Mouse (Mus musculus): Measurements from ENCODE around the gene Barhl2. TPM values are rescaled to one million over a fixed set of nuclear protein-coding genes. Genes with fewer than 3 reads are reported as not detected.
A peak's percentile ranks its signal among the peaks of the same experiment; 100 is the strongest.

The Barhl2 gene
- polyA plus RNA-seq, 1 experiment from 2014 or later = 10.3 TPM

DNA sequence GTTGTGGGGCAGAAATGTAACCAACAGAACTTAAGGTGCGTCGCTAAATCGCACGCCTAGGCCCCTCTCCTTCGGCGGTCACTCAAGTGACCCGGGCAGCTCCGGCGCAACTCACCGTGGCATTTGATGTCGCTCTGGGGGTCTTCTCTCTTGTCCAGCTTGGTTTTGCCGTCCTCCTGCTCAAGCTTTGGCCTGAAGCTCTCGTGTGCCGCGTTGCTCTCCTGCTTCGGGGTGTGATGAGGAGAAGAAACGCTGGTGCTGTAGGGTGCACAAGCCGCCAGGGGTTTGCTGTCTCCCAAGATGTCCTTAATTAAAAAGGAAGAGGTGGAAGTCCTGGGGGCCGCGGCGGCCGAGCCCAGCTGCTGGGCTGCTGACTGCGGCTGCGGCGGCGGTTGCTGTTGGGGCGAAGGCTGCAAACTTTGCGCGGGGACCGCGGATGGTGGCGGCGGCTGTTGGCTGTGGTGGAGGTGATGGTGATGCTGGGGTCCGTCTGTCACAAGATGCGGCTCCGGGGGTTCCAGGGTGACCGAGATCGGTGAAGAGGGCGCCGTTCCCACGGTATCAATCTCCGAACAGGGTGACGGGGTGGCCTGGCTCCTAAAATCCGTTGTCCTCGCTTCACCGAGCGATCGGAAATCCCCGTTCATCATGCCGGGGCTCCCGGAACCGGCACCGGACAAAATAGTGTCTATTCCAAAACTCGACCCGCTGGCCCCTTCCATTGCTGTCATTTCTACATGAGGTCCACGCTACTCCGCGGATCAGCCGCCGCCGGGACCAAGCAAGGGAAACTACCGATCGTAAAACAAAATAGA, 648 bp downstream of the Barhl2 start:
- WGBS = under 1% methylated on average over 63 of the region's 63 CpGs
- H3K9ac ChIP-seq (ENCODE audit: low read length) = peak overlapping the region; percentile 59

DNA sequence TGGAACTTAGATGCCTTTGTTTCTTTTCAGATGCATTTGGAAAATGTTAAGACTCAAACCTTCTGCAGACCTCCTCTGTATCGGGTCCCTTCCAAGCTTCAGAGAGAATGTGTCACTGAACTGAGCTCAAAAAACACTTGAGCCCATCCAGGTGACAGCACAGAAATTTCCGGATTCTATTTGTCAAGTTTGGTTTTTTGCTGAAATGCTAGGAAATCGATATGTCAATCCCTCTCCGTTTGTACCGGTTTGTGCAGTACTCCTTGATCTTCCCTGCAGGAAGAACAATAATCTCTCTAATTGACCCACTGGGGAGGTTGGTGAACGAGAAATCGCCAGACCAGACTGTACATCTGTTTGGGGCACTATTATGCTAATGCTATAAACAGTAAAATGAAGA, 2.0 kb downstream of the Barhl2 start:
- Histone ChIP-seq H3K9ac (ENCODE audit: low read length) (peak overlapping the region; percentile 58), H3K4me1 (ENCODE audit: control insufficient read depth, insufficient read depth, low read length) (peaks cover 13% of the 10 kb centered on the region), H3K36me3 (ENCODE audit: control insufficient read depth, insufficient read depth, low read length) (no peaks in the 10 kb centered on the region), H3K4me2 (peak overlapping the region; percentile 49), H3K27me3 (ENCODE audit: control insufficient read depth, insufficient read depth, low read length) (peaks cover 82% of the 10 kb centered on the region), H3K4me3 (ENCODE audit: low read depth, low read length) (peak overlapping the region; percentile 39), H3K27ac (ENCODE audit: low read depth, low read length) (0 out of 2 replicates have a peak overlapping the region, but pooled peaks have one; percentile 41), H3K9me3 (ENCODE audit: control insufficient read depth, low read length) (no peaks in the 10 kb centered on the region)
- DNase-seq (ENCODE audit: low spot score, missing footprints) = peak; percentile 93
- WGBS = 1% methylated on average over 7 of the region's 7 CpGs
- ATAC-seq (ENCODE audit: low FRiP score) = no peak

More for the DNA sequence above, 648 bp downstream of the Barhl2 start:
- Histone ChIP-seq H3K27me3 (ENCODE audit: control insufficient read depth, insufficient read depth, low read length) (peaks cover 84% of the 10 kb centered on the region), H3K4me2 (peak overlapping the region; percentile 86), H3K4me1 (ENCODE audit: control insufficient read depth, insufficient read depth, low read length) (peaks cover 13% of the 10 kb centered on the region), H3K27ac (ENCODE audit: low read depth, low read length) (peak overlapping the region; percentile 71; the same call in 1 of the 2 replicates), H3K4me3 (ENCODE audit: low read depth, low read length) (peak overlapping the region; percentile 60), H3K9me3 (ENCODE audit: control insufficient read depth, low read length) (no peaks in the 10 kb centered on the region), H3K36me3 (ENCODE audit: control insufficient read depth, insufficient read depth, low read length) (no peaks in the 10 kb centered on the region)
- DNase-seq (ENCODE audit: low spot score, missing footprints) (peak; percentile 97), ATAC-seq (ENCODE audit: low FRiP score) (no peak)

DNA sequence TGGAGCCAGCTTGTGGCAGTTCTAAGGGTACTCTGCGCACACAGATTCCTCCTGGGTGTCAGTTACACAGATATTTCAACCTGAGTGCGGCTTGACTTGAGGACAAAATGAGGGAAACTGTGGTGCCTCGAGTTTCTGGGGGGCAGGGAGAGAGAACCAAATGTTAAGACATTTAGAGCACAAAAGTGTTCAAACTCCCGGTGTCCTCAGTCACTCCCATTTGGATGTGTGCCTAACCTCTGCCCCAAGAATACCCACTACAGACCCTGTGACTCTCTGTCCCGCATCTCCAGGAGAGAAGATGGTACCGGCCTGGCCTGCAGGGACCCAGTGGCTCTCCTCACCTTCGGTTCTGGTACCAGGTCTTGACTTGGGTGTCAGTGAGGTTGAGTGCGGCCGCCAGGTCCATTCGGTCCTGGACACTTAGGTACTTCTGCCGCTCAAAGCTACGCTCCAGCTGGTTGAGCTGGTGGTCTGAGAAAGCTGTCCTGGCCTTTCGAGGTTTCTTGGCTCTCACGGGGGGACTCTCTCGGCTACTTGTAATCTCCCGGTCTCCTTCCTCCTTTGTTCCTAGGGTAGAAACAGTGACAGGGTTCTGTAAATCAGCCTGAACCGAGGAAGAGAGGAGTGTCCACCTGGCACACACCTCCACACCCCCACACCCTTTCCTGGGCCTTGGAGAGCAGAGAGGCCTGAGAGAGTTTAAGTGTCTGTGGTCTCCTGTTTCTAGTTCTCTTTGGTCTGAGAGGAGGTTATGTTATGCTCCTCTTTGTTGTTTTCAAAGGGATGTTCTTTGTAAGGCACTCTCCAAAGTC, 2.7 kb downstream of the Barhl2 start:
- peak overlapping the region; percentile 49 for H3K4me2 ChIP-seq
- WGBS = 2% methylated on average over 17 of the region's 17 CpGs
- H3K27ac ChIP-seq (ENCODE audit: low read depth, low read length) = peak overlapping the region; percentile 57

DNA sequence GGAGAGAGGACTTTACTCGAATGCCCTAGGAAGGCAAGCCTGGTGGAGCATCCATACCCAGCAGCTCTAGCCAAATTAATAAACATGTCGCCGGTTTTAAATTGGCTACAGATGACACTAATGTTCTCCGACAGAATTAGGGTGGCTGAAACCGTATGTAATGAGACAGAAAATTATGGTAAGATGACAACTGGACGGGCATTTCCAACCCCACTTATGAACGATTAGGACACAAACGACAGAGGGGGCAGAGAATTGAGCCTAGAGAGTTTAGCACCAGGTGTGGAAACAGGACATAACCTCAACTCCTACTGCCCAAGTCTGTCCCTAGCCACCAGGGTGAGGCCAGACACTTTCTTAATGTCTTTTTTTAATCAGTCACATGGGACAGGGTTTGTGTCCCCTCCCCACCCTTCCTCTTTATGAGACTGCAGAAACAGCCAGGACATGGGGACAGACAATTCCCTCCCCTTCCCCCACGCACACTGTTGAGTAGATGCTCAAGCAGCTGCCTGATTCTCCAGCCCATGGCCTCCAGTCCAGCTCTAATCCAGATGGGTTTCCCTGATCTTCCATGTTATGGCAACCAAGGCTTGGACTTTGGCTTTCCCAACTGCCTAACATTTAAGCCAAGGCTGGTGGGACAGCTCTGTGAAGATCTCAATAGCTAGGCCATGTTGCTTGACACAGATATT, 3.4 kb downstream of the Barhl2 start:
- Histone ChIP-seq H3K36me3 (ENCODE audit: control insufficient read depth, insufficient read depth, low read length) (no peaks in the 10 kb centered on the region), H3K27ac (ENCODE audit: low read depth, low read length) (peak overlapping the region; percentile 57), H3K9ac (ENCODE audit: low read length) (peak overlapping the region; percentile 58), H3K9me3 (ENCODE audit: control insufficient read depth, low read length) (no peaks in the 10 kb centered on the region), H3K4me3 (ENCODE audit: low read depth, low read length) (peak overlapping the region; percentile 39), H3K27me3 (ENCODE audit: control insufficient read depth, insufficient read depth, low read length) (peaks cover 83% of the 10 kb centered on the region), H3K4me2 (peak overlapping the region; percentile 49), H3K4me1 (ENCODE audit: control insufficient read depth, insufficient read depth, low read length) (peaks cover 14% of the 10 kb centered on the region)
- peak; percentile 95 for DNase-seq (ENCODE audit: low spot score, missing footprints)
- ATAC-seq (ENCODE audit: low FRiP score) = no peak
- WGBS = 1% methylated on average over 9 of the region's 9 CpGs

More for the DNA sequence above, 2.7 kb downstream of the Barhl2 start:
- Histone ChIP-seq H3K9me3 (ENCODE audit: control insufficient read depth, low read length) (no peaks in the 10 kb centered on the region), H3K9ac (ENCODE audit: low read length) (peak overlapping the region; percentile 58), H3K36me3 (ENCODE audit: control insufficient read depth, insufficient read depth, low read length) (no peaks in the 10 kb centered on the region), H3K4me3 (ENCODE audit: low read depth, low read length) (peak overlapping the region; percentile 39), H3K4me1 (ENCODE audit: control insufficient read depth, insufficient read depth, low read length) (peaks cover 11% of the 10 kb centered on the region), H3K27me3 (ENCODE audit: control insufficient read depth, insufficient read depth, low read length) (peaks cover 83% of the 10 kb centered on the region)
- DNase-seq (ENCODE audit: low spot score, missing footprints) (peak; percentile 96), ATAC-seq (ENCODE audit: low FRiP score) (no peak)

DNA sequence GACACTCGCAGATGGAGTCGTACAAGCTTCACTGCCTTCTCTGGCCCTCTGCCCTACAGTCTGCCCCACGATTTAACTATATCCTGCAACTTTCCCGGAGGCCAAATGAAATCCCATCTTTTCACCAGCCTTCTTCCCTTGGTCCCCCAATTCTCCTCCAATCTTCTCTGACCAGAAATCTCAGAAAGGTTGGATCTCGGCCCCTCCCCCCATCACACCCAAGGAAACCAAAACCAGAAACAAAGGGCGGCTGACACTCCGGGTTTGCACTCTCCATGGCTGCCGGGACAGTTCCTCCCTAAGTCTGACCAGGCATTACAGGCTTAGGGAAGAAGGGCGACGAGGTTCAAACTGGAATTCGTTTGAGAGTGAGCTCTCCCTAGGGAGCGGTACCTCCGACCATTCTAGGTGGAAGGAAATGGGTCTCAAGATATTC, 4.1 kb downstream of the Barhl2 start:
- ATAC-seq (ENCODE audit: low FRiP score) (no peak), DNase-seq (ENCODE audit: low spot score, missing footprints) (peak; percentile 97)
- Histone ChIP-seq H3K9me3 (ENCODE audit: control insufficient read depth, low read length) (no peaks in the 10 kb centered on the region), H3K36me3 (ENCODE audit: control insufficient read depth, insufficient read depth, low read length) (no peaks in the 10 kb centered on the region), H3K4me1 (ENCODE audit: control insufficient read depth, insufficient read depth, low read length) (peaks cover 13% of the 10 kb centered on the region), H3K4me3 (ENCODE audit: low read depth, low read length) (peak overlapping the region; percentile 39), H3K27me3 (ENCODE audit: control insufficient read depth, insufficient read depth, low read length) (peaks cover 84% of the 10 kb centered on the region), H3K4me2 (peak overlapping the region; percentile 49), H3K27ac (ENCODE audit: low read depth, low read length) (peak overlapping the region; percentile 57), H3K9ac (ENCODE audit: low read length) (peak overlapping the region; percentile 58)
- WGBS = 0% methylated on average over 13 of the region's 13 CpGs

DNA sequence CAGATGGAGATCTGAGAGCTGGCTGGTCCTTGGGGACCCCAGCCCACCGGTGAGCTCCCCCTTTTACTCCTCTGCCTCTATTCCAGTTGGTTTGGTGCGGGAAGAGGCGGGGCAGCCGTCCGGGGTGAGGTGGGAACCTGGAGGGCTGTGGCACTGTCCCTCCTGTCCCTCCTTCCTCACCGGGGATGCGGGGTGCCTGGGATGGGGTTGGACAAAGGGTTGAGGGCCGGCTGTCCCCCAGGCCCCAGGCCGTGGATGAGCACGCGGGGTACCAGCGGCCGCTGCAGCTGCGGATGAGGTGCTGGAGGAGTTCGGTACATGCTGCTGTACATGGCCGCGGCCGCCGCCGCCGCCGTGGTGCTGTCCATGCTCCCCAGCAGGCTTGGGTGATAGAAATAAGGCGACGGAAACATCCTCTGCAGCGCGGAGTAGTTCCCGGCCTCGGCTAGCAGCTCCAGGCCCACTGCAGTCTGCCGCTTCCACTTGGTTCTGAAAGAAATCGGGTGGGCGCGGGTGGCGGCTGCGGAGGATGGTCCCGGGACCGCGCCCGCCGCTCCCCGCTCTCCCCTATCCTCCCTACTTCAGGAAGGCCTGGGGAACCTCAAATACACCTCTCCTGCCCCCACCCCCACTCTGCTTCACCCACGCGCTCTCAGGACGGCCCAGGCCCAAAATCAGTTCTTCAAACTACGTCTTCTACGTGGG, 4.6 kb downstream of the Barhl2 start:
- H3K27ac ChIP-seq (ENCODE audit: low read depth, low read length) = peak overlapping the region; percentile 57
- H3K4me3 ChIP-seq (ENCODE audit: low read depth, low read length) = peak overlapping the region; percentile 39
- peaks cover 13% of the 10 kb centered on the region for H3K4me1 ChIP-seq (ENCODE audit: control insufficient read depth, insufficient read depth, low read length)
- H3K9ac ChIP-seq (ENCODE audit: low read length) = peak overlapping the region; percentile 58
- ATAC-seq (ENCODE audit: low FRiP score) = peak; percentile 34
- peak overlapping the region; percentile 49 for H3K4me2 ChIP-seq
- H3K9me3 ChIP-seq (ENCODE audit: control insufficient read depth, low read length) = no peaks in the 10 kb centered on the region
- H3K27me3 ChIP-seq (ENCODE audit: control insufficient read depth, insufficient read depth, low read length) = peaks cover 84% of the 10 kb centered on the region
- no peaks in the 10 kb centered on the region for H3K36me3 ChIP-seq (ENCODE audit: control insufficient read depth, insufficient read depth, low read length)
- 1% methylated on average over 45 of the region's 45 CpGs for WGBS
- peak; percentile 96 for DNase-seq (ENCODE audit: low spot score, missing footprints)

DNA sequence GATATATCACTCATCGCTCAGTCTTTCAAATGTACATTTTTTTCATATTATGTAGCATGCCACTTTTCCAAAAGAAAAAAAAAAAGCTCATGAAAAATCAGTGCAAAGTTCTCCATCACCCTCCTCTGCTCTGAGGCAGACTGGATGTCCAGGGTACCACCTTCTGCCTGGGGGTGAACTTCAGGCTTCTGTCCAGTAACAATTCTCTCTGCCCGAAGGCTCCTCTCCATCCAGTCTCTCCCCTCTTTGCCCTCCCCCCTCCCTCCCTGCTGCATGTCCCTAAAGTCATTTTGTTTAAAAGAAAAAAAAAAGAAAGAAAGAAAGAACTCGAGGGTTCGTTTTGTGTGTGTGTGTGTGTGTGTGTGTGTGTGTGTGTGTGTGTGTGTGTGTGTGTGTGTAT, 5.3 kb downstream of the Barhl2 start:
- H3K4me2 ChIP-seq = peak overlapping the region; percentile 49
- peak overlapping the region; percentile 39 for H3K4me3 ChIP-seq (ENCODE audit: low read depth, low read length)
- no peaks in the 10 kb centered on the region for H3K36me3 ChIP-seq (ENCODE audit: control insufficient read depth, insufficient read depth, low read length)
- H3K9ac ChIP-seq (ENCODE audit: low read length) = peak overlapping the region; percentile 58
- no peak for DNase-seq (ENCODE audit: low spot score, missing footprints)
- H3K27ac ChIP-seq (ENCODE audit: low read depth, low read length) = peak overlapping the region; percentile 57; the same call in 1 of the 2 replicates
- ATAC-seq (ENCODE audit: low FRiP score) = no peak
- WGBS = 12% methylated on average over 4 of the region's 4 CpGs
- no peaks in the 10 kb centered on the region for H3K9me3 ChIP-seq (ENCODE audit: control insufficient read depth, low read length)
- peaks cover 13% of the 10 kb centered on the region for H3K4me1 ChIP-seq (ENCODE audit: control insufficient read depth, insufficient read depth, low read length)
- H3K27me3 ChIP-seq (ENCODE audit: control insufficient read depth, insufficient read depth, low read length) = peaks cover 84% of the 10 kb centered on the region
